Mouse (Mus musculus): Measurements from ENCODE around the gene Lpp.

DNA sequence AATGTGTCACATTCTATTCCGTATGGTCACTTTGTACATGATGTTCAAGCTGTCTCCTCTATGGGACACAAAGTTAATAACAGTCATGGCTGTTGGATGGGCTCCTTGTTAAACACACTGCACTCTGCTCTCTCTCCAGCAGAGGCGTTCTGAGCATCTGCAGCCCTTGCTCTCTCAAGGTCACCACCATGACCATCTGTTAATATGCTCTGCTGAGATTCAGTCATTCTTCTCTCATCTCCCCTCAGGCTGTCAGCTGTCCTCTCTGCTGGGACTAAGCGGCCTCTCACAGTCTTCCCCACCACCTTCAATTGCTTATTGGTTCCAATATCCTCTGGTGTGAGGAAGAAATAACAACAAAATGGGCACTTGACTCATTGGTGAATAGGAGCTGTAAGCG lies 425.8 kb downstream of the Lpp start:
- no peak; the same call in 1 of the 2 replicates for TF ChIP-seq CTCF (IDR thresholded peaks at IDR 0.05; ENCODE audit: control insufficient read depth, insufficient read depth, insufficient replicate concordance, low read depth, low read length)
- no peak for TF ChIP-seq POLR2A (IDR thresholded peaks at IDR 0.05; ENCODE audit: control insufficient read depth, low read depth, low read length)

All from testis, adult 2 months (tissue).